Mouse (Mus musculus): ENCODE measurements around the gene Kpna1.

Kpna1 gene

GRCm38 (mm10) chr16:36071450-36072379, 93.2 kb downstream of the Kpna1 start, which contains the start of the genes Fam162a and Ccdc58:
Gene Fam162a, minus strand, starts transcription at chr16:36071594.
Gene Ccdc58, plus strand, starts transcription at chr16:36071685.
- DNase-seq, result peak; percentile 94

DNA sequence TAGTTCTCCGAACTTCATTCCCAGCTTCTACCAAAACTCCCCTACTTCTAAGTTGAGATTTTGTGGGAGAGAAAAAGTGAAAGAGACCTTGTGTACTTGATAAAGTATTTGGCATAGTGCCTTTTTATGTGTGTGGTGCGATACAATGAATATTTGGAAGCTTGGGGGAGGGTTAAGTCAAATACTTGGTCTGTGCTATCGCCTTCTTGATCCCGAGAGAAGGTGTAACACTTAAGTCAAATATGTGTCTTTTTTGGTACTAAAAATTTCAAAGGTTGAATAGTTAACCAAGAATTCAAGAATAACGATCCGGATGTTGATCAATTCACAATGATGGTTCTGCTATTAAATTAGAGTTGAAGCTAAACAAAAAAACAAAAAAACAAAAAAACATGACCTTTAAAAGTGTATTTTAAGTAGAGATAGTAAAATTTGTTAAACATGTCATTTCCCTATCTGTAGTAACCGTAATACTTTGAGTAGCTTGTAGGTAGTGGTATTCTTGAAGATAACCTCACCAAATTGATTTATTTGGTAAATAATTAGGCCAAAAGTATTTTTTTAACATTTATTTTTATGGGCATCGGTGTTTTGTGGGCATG, 94.0 kb downstream of the Kpna1 start:
- DNase-seq, result no peak

- DNase-seq, result no peak
Measured at GRCm38 (mm10) chr16:36074772-36075171, 96.2 kb downstream of the Kpna1 start.

GRCm38 (mm10) chr16:36079916-36080315, 101.4 kb downstream of the Kpna1 start:
- no peak for DNase-seq
